Mouse (Mus musculus) intestine, embryonic 15.5 days (tissue): ENCODE results near the gene Rilpl1. TPM values are rescaled to one million over a fixed set of nuclear protein-coding genes. Genes with fewer than 3 reads are reported as not detected.

Experiments used
- ATAC-seq: fragments of 200-750 bp; cut with Nextera tagmentation; 2 replicates; pipeline ENCODE4 v1.8.0; 2017; ENCODE audit warnings: moderate TSS enrichment, moderate library complexity
- H3K27ac ChIP-seq: fragments of 300-500 bp; sonication (generic); 2 replicates; pipeline ENCODE4 v1.5.1; 2015; ENCODE audit warnings: mild to moderate bottlenecking, inconsistent platforms
- H3K27me3 ChIP-seq: fragments of 300-500 bp; sonication (generic); replicated peaks from 2 replicates; pipeline ENCODE4 v1.6.1; 2015; ENCODE audit warnings: inconsistent platforms
- H3K36me3 ChIP-seq: fragments of 300-500 bp; sonication (generic); 2 replicates; pipeline ENCODE4 v1.6.1; 2015; ENCODE audit warnings: inconsistent platforms
- H3K4me1 ChIP-seq: fragments of 300-500 bp; sonication (generic); replicated peaks from 2 replicates; pipeline ENCODE4 v1.6.1; 2015; ENCODE audit warnings: inconsistent platforms
- H3K4me2 ChIP-seq: fragments of 300-500 bp; sonication (generic); replicated peaks from 2 replicates; pipeline ENCODE4 v1.6.1; 2015; ENCODE audit warnings: mild to moderate bottlenecking, inconsistent platforms
- H3K4me3 ChIP-seq: fragments of 300-500 bp; sonication (generic); replicated peaks from 2 replicates; pipeline ENCODE4 v1.5.1; 2015; ENCODE audit warnings: inconsistent platforms
- H3K9ac ChIP-seq: fragments of 300-500 bp; sonication (generic); 2 replicates; pipeline ENCODE4 v1.6.1; 2015; ENCODE audit warnings: inconsistent platforms
- H3K9me3 ChIP-seq: fragments of 300-500 bp; sonication (generic); 2 replicates; pipeline ENCODE4 v1.6.1; 2016; ENCODE audit warnings: inconsistent platforms
- WGBS: fragments of 180-500 bp; shearing (Covaris S2); methylation state at CpG from one replicate; pipeline ENCODE4 v1.1.7; 2015; 5-methylcytosine and 5-hydroxymethylcytosine counted together
- polyA plus RNA-seq: library from polyadenylated mRNA; unstranded; fragments of >200 nt; fragmentation: Nextera tagmentation; extraction: Ambion mirVana; gene quantifications from 2 replicates; pipeline ENCODE4 v1.2.1, GENCODE M21; 2015

Gene Rilpl1
- polyA plus RNA-seq, 1 experiment from 2014 or later: 11.9 TPM

DNA sequence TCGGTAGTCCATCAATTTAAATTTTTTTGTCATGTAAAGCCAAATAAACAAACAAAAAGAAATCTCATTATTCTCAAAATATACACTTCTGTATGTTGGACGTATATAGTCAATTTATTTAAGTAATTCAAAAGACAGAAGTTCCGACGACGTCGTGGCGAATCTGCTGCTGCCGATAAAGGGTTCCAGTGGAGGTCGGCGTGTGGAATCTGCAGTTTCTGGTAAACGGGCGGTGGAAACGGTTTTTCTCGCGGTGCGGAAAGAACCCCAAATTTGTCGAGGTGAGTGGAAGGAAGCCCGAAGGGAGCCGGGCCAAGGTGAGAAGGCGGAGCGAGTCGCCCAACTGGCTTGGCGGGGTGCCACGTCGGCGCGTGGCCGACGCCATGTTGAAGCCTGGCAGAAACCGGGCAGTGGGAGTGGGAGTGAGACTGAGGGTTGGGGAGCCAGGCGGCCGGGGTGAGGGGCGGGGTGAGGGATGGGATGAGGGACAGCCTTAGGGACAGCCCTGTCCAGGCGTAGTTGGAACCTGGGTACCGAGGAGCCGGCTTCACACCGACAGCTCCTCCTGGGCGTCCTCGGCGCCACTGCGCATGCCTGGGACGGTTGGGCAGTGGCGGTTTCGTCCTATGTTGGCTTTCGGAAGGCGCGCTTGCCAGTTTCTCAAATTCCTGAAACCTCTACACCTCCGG is 48.1 kb downstream of the Rilpl1 start, which contains the start of gene Snrnp35:
Gene Snrnp35 (plus strand): TSS at position 169 of the 689 bp plus-strand sequence.
- ATAC-seq: peak; percentile 92
- peak within 1 kb of the TSS; percentile 55 for H3K4me3 ChIP-seq
- H3K4me1 ChIP-seq: peaks cover 8% of the 10 kb centered on the region
- H3K9ac ChIP-seq: peak within 1 kb of the TSS; percentile 74
- H3K9me3 ChIP-seq: no peaks in the 10 kb centered on the region
- WGBS: under 1% methylated on average over 48 of the region's 48 CpGs
- H3K27me3 ChIP-seq: no peaks in the 10 kb centered on the region
- H3K36me3 ChIP-seq: no peaks in the 10 kb centered on the region
- H3K4me2 ChIP-seq: peak within 1 kb of the TSS; percentile 70
- H3K27ac ChIP-seq: peak within 1 kb of the TSS; percentile 99

DNA sequence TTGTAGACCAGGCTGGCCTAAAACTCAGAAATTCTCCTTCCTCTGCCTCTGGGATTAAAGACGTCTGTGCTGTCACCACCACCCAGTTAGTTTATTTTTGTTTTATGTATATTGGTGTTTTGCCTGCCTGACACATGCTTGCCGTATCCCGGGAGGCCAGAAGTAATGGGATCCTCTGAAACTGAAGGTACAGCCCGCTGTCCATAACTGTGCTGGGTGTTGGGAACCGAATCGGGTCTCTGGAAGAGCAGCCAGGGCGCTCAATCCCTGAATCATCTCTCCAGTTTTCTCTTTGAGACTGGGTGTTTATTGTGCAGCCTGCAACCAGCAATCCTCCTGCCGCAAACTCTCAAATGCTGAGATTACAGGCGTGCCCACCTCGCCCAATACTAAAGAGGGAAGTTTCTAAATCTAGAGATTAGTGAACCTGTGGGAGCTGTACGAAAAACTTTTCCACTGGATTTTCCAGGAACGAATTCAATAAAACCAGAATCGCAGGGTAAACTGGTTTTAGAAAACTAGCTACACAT is 48.7 kb downstream of the Rilpl1 start:
- ATAC-seq: no peak
- Histone ChIP-seq H3K9ac (peak overlapping the region; percentile 74), H3K27me3 (no peaks in the 10 kb centered on the region), H3K27ac (peak overlapping the region; percentile 99), H3K4me2 (peak overlapping the region; percentile 70), H3K36me3 (no peaks in the 10 kb centered on the region), H3K4me3 (peak overlapping the region; percentile 55), H3K9me3 (no peaks in the 10 kb centered on the region), H3K4me1 (peaks cover 8% of the 10 kb centered on the region)
- WGBS: 3% methylated on average over 13 of the region's 13 CpGs

DNA sequence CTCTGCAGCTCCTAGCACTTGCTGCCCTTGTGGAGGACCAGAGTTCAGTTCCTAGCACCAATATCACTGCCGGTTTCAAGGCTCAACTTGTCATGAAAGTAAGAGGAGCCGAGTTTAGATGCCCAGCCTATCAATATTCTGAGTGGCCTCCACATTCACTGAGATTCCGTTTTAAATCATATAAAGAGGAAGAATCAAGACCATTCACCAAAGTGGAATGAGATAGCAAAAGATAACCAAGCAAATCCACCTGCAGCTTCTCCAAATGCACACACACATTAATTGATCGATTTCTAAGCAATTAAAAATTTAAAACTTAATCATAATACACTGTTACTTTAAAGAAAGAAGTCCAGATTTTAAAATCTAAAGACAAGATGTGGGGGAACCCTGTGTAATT is 49.5 kb downstream of the Rilpl1 start:
- 88% methylated on average over 4 of the region's 4 CpGs for WGBS
- Histone ChIP-seq H3K4me3 (no peak overlapping the region), H3K9me3 (no peaks in the 10 kb centered on the region), H3K9ac (no peak overlapping the region), H3K4me2 (no peak overlapping the region), H3K36me3 (no peaks in the 10 kb centered on the region), H3K4me1 (peaks cover 8% of the 10 kb centered on the region), H3K27ac (no peak overlapping the region), H3K27me3 (no peaks in the 10 kb centered on the region)
- ATAC-seq: no peak

DNA sequence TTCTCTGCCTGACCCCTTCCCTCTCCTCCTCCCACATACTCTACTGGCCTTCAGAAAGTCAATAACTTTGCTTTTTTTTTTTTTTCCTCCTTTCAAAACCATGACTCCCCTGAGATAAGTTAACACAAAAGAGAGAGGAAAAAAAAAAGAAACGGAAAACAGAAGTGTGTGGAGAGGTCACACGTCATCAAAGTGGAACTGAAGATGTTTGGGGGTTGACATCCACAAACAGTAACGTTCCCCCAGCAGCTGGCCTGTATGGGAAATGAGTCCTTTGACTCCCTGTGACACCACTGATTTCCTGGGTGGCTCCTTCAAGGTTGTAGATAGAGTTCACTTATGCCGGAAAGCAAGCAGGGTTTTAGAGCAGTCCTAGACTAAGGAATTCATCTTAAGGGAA is 51.1 kb downstream of the Rilpl1 start:
- 77% methylated on average over 4 of the region's 4 CpGs for WGBS
- Histone ChIP-seq H3K4me2 (no peak overlapping the region), H3K27ac (no peak overlapping the region), H3K36me3 (no peaks in the 10 kb centered on the region), H3K4me3 (no peak overlapping the region), H3K9ac (no peak overlapping the region), H3K4me1 (peaks cover 8% of the 10 kb centered on the region), H3K27me3 (no peaks in the 10 kb centered on the region), H3K9me3 (no peaks in the 10 kb centered on the region)
- ATAC-seq: no peak

DNA sequence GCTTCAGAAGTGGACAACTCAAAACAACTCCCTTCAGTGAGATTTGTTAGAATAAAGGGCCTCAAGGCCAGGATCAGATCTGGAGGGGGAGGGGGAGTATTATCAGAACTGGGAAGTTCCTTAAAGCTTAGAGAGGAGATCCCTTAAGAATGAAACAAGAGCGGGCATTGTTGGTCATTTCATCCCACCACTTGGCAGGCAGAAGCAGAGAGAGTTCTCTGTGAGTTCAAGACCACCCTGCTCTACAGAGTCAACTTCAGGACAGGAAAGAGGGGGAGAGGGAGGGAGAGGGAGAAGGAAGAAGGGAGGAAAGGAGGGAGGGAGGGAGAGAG is 52.4 kb downstream of the Rilpl1 start:
- H3K4me3 ChIP-seq: no peak overlapping the region
- WGBS: 70% methylated on average over 1 of the region's 1 CpGs

DNA sequence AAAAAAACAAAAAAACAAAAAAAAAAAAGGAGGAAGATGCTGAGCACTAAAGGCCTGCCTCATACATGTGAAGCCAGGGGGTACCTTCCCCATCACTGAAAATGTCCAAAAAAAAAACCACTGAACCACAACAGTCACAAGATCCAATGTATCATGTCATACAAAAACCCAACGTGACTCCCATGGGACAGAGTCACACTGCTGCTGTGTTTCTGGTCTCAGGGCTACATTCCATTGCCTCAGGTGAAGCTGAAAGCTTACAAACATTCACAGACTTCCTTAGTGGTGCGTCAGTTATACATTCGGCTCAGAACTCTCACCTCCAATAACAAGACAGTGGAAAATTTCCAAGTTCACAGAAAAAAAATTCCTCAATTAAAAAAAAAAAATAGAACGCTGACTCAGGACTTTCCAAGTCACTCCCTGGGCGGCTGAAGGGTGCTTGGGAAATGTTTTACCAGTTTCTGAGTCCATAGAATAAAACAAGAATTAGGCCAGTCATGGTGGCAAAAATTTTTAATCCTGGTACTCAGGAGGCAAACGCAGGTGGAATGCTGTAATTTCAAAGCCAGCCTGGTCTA is 60.5 kb downstream of the Rilpl1 start:
- ATAC-seq: no peak
- H3K4me1 ChIP-seq: no peaks in the 10 kb centered on the region
- 80% methylated on average over 6 of the region's 6 CpGs for WGBS
- no peak overlapping the region for H3K4me2 ChIP-seq
- H3K9me3 ChIP-seq: no peaks in the 10 kb centered on the region
- no peak overlapping the region for H3K9ac ChIP-seq
- no peak overlapping the region for H3K27ac ChIP-seq
- peaks cover 8% of the 10 kb centered on the region for H3K36me3 ChIP-seq
- no peaks in the 10 kb centered on the region for H3K27me3 ChIP-seq
- no peak overlapping the region for H3K4me3 ChIP-seq

More for the DNA sequence above, 52.4 kb downstream of the Rilpl1 start:
- Histone ChIP-seq H3K9ac (no peak overlapping the region), H3K27me3 (no peaks in the 10 kb centered on the region), H3K4me2 (no peak overlapping the region), H3K36me3 (no peaks in the 10 kb centered on the region), H3K9me3 (no peaks in the 10 kb centered on the region), H3K27ac (no peak overlapping the region), H3K4me1 (peaks cover 8% of the 10 kb centered on the region)
- ATAC-seq: no peak

DNA sequence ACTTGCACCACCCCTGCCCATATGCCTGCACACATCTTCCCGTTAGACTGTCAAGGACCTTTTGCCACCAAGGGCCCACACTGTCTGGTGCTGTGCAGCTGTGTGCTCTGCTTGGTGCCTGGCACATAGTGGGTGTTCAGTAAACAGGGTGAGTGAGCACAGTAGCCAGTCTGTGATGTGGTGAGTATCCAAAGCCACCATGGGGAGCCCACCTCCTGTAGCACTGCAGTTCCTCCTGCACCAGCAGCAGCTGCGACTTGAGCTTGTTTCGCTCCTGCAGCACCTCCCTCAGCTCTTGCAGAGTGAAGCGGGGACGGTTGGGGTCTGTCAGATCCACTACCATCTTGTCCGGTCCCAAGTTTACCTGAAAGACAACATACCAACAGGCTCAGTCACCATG is 61.7 kb downstream of the Rilpl1 start:
- WGBS: 92% methylated on average over 6 of the region's 6 CpGs

DNA sequence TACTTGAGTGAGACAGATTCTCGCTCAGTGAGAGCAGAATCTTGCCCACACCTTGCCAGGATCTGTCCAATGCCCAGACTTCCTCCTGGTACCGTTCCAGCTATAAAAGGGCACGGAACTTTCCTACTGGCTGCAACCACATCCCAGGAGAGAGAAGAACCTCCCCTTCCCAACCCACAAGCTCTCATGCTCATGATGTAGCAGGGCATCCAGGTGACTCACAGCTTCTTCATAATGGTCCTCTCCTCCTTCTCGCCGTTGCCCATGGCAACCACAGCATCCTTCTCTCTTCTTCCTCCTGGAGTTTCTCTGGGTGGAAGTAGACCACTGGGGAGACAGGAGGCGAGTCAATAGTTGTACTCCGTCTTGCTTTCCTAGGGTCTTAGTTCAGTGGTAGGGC is 62.8 kb downstream of the Rilpl1 start:
- ATAC-seq: no peak
- H3K9me3 ChIP-seq: no peaks in the 10 kb centered on the region

More for the DNA sequence above, 61.7 kb downstream of the Rilpl1 start:
- Histone ChIP-seq H3K4me3 (no peak overlapping the region), H3K9me3 (no peaks in the 10 kb centered on the region), H3K4me1 (no peaks in the 10 kb centered on the region), H3K4me2 (no peak overlapping the region), H3K36me3 (peaks cover 8% of the 10 kb centered on the region), H3K27ac (no peak overlapping the region), H3K9ac (no peak overlapping the region), H3K27me3 (no peaks in the 10 kb centered on the region)
- ATAC-seq: no peak

DNA sequence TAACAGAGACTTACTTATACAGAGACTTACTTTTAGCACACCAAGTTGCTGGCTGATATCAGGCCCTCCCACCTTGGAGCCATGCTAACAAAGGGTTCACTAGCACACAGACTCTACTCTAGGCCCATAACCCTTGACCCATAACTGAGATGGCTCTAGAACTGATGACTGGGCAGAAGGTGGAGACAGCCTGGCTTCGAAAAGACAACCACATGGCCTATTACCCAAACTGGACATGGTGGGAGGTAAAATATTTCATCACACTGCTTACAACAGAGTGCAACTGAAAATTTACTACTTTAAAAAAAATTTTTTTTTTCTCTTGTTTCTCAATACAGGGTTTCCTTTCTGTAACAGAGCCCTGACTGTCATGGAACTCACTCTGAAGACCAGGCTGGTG is 63.4 kb downstream of the Rilpl1 start:
- Histone ChIP-seq H3K4me1 (no peaks in the 10 kb centered on the region), H3K4me3 (no peak overlapping the region), H3K36me3 (peaks cover 17% of the 10 kb centered on the region), H3K9ac (no peak overlapping the region), H3K4me2 (no peak overlapping the region), H3K27ac (no peak overlapping the region), H3K9me3 (no peaks in the 10 kb centered on the region), H3K27me3 (no peaks in the 10 kb centered on the region)
- ATAC-seq: no peak
- WGBS: 88% methylated on average over 1 of the region's 1 CpGs

More for the DNA sequence above, 62.8 kb downstream of the Rilpl1 start:
- Histone ChIP-seq H3K4me1 (no peaks in the 10 kb centered on the region), H3K9ac (no peak overlapping the region), H3K27me3 (no peaks in the 10 kb centered on the region), H3K4me3 (no peak overlapping the region), H3K36me3 (peaks cover 13% of the 10 kb centered on the region), H3K27ac (no peak overlapping the region), H3K4me2 (no peak overlapping the region)
- WGBS: 92% methylated on average over 7 of the region's 7 CpGs

DNA sequence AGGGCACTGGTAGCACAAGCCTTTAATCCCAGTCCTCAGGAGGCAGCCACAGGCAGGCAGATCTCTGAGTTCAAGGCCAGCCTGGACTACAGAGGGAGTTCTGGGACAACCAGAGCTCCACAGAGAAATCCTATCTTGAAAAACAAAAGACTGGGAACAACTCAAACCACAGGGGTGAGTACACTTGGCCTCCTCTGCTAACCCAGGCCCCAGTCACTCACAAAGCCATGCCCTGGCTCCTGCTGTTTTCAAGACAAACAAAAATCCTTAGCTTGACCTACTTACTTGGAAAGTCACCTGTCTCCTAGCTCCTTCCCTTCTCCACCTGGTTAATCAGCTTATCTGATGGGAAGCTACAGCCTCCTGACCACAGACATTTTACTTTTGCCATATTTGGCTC is 66.3 kb downstream of the Rilpl1 start:
- no peak overlapping the region for H3K4me3 ChIP-seq
- H3K9me3 ChIP-seq: no peaks in the 10 kb centered on the region
- no peak overlapping the region for H3K27ac ChIP-seq
- H3K9ac ChIP-seq: no peak overlapping the region
- H3K4me1 ChIP-seq: no peaks in the 10 kb centered on the region
- no peak overlapping the region for H3K4me2 ChIP-seq
- H3K36me3 ChIP-seq: peaks cover 31% of the 10 kb centered on the region
- H3K27me3 ChIP-seq: no peaks in the 10 kb centered on the region
- no peak for ATAC-seq

DNA sequence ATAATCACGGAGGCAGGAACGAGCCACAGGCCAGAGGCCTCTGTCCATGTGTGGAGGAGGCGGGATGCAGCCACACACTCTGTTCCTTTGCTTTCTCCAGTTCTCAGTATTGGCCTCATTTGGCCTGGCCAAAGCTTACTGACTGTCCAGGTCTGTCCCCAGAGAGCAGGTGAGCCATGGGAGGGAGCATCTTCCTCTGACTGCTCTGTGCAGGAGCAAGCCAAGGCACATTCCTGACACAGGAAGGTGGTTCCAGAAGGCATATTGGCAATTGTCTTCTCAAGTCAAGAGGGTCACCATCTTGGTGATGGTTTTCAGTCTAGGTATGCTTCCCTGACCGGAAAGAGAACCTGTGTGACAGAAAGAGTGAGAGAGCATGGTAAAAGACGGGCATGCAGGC is 67.7 kb downstream of the Rilpl1 start:
- no peak overlapping the region for H3K9ac ChIP-seq
- H3K4me2 ChIP-seq: no peak overlapping the region
- no peaks in the 10 kb centered on the region for H3K9me3 ChIP-seq
- H3K36me3 ChIP-seq: peaks cover 40% of the 10 kb centered on the region
- no peaks in the 10 kb centered on the region for H3K27me3 ChIP-seq
- no peak for ATAC-seq
- H3K4me1 ChIP-seq: no peaks in the 10 kb centered on the region
- WGBS: 90% methylated on average over 5 of the region's 5 CpGs
- H3K27ac ChIP-seq: no peak overlapping the region
- H3K4me3 ChIP-seq: no peak overlapping the region

DNA sequence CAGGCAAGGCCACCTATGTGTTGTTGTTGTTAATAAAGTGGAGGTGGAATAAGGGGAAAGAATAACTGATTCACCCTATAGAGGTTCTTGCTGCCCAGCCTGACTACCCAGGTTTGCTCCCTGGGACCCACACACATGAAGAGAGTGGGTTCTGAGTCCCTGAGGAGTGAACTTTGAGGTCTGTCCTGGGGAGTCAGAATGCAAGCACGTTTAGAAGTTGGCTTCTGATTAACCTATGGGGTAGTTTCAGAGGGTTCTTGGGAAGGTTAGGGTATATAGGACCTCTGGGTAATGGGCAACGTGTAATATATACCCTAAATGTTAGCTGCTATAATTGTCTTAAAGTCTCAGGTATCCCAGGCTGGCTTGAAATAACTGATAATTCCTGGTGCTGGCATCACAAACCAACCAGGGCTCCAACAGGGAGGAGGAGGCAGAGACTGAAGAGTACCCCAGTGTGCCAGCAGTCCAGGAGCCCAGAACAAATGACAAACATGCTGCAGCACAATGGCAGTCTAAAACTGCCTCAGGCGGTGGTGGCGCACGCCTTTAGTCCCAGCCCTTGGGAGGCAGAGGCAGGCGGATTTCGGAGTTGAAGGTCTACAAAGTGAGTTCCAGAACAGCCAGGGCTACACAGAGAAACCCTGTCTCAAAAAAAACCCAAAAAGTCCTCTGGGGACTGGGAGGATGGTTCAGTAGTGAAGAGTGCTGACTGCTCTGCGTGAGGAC is 68.7 kb downstream of the Rilpl1 start:
- WGBS: 86% methylated on average over 8 of the region's 8 CpGs
- Histone ChIP-seq H3K4me1 (no peaks in the 10 kb centered on the region), H3K9me3 (no peaks in the 10 kb centered on the region), H3K27me3 (no peaks in the 10 kb centered on the region), H3K9ac (no peak overlapping the region), H3K4me2 (no peak overlapping the region), H3K4me3 (no peak overlapping the region), H3K36me3 (peaks cover 44% of the 10 kb centered on the region), H3K27ac (no peak overlapping the region)
- ATAC-seq: no peak
